In the genomic region with DNA sequence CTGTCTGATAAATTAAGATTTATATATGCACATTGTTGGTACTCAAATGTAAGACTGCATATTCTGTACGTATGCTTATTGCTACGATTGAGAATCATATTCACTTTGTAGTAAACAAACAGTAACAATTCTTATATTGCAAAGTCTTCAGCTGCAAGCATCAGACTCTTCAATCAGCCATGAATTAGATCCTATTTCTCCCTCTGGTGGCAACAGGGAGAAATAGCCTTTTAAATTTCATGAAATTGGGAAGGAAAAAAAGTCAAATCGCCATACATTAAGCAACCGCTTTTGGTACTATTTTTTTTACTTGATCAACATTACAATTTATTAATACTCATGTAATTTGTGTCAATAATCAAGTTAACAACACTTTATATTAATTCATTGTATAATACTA, we compare ENCODE assay signal across 21 mouse cellular contexts. TPM values are rescaled to one million over a fixed set of nuclear protein-coding genes. Genes with fewer than 3 reads are reported as not detected.
DNase-seq lines count a peak whose midpoint lies in the region; ATAC-seq and TF ChIP-seq lines count a peak whose summit lies in the region.
"Had no signal": no experiment of that assay in that cellular context is flagged by ENCODE, and none has a peak within 500 bp of the region (broad histone marks: within the 10 kb centered on the region; RNA-seq: fewer than 3 reads in every experiment).

No protein-coding gene starts in this region.

- no peaks in the 10 kb centered on the region for H3K9me3 ChIP-seq in forebrain, embryonic 14.5 days (replicated peaks; ENCODE audit: control insufficient read depth, low read length)
- H3K9me3 ChIP-seq in forebrain, embryonic 13.5 days (replicated peaks): no peaks in the 10 kb centered on the region
- no peaks in the 10 kb centered on the region for H3K9me3 ChIP-seq in intestine, postnatal 0 days (ENCODE audit: control insufficient read depth)
- H3K9me3 ChIP-seq in intestine, embryonic 15.5 days: no peaks in the 10 kb centered on the region
- no peaks in the 10 kb centered on the region for H3K9me3 ChIP-seq in midbrain, postnatal 0 days (ENCODE audit: low read length)
- no peaks in the 10 kb centered on the region; the same call in 1 of the 2 replicates for H3K9me3 ChIP-seq in midbrain, embryonic 16.5 days (replicated peaks; ENCODE audit: control insufficient read depth, low read length, poor library complexity, severe bottlenecking)
- H3K9me3 ChIP-seq in stomach, postnatal 0 days (ENCODE audit: control insufficient read depth, low read length): no peaks in the 10 kb centered on the region
- H3K9me3 ChIP-seq: heart, embryonic 10.5 days; hindbrain, embryonic 15.5 days; limb, embryonic 12.5 days; liver, embryonic 12.5 days had no signal

- no peak overlapping the region for H3K9ac ChIP-seq in forebrain, embryonic 14.5 days (ENCODE audit: low read length)
- H3K9ac ChIP-seq in forebrain, embryonic 13.5 days: no peak overlapping the region
- H3K9ac ChIP-seq in intestine, postnatal 0 days (ENCODE audit: low read depth, low read length): no peak overlapping the region
- no peak overlapping the region for H3K9ac ChIP-seq in intestine, embryonic 15.5 days
- H3K9ac ChIP-seq in midbrain, postnatal 0 days (replicated peaks; ENCODE audit: low read length, poor library complexity, severe bottlenecking): no peak overlapping the region
- no peak overlapping the region for H3K9ac ChIP-seq in midbrain, embryonic 16.5 days (ENCODE audit: low read depth, low read length)
- no peak overlapping the region for H3K9ac ChIP-seq in stomach, postnatal 0 days (ENCODE audit: low read length)
- H3K9ac ChIP-seq: hindbrain, embryonic 15.5 days; limb, embryonic 12.5 days; liver, embryonic 12.5 days had no signal

- H3K27me3 ChIP-seq in forebrain, embryonic 14.5 days (replicated peaks; ENCODE audit: control insufficient read depth, insufficient read depth, low read length): no peaks in the 10 kb centered on the region
- no peaks in the 10 kb centered on the region for H3K27me3 ChIP-seq in forebrain, embryonic 13.5 days
- H3K27me3 ChIP-seq in intestine, postnatal 0 days (replicated peaks; ENCODE audit: control insufficient read depth, insufficient read depth, low read length): no peaks in the 10 kb centered on the region
- no peaks in the 10 kb centered on the region for H3K27me3 ChIP-seq in intestine, embryonic 15.5 days (replicated peaks)
- no peaks in the 10 kb centered on the region for H3K27me3 ChIP-seq in midbrain, postnatal 0 days (ENCODE audit: insufficient read depth, low read length)
- H3K27me3 ChIP-seq in midbrain, embryonic 16.5 days (ENCODE audit: control insufficient read depth, insufficient read depth, low read depth, low read length): no peaks in the 10 kb centered on the region
- no peaks in the 10 kb centered on the region for H3K27me3 ChIP-seq in stomach, postnatal 0 days (ENCODE audit: control insufficient read depth, insufficient read depth, low read length)
- H3K27me3 ChIP-seq: CH12.LX; hindbrain, embryonic 15.5 days; limb, embryonic 12.5 days; liver, embryonic 12.5 days had no signal

- no peaks in the 10 kb centered on the region for H3K4me1 ChIP-seq in forebrain, embryonic 14.5 days (ENCODE audit: control insufficient read depth, insufficient read depth, low read length)
- H3K4me1 ChIP-seq in forebrain, embryonic 13.5 days: peaks cover 6% of the 10 kb centered on the region; the same call in 1 of the 2 replicates
- H3K4me1 ChIP-seq in intestine, postnatal 0 days (replicated peaks; ENCODE audit: control insufficient read depth, insufficient read depth, low read length): no peaks in the 10 kb centered on the region
- no peaks in the 10 kb centered on the region for H3K4me1 ChIP-seq in intestine, embryonic 15.5 days (replicated peaks)
- H3K4me1 ChIP-seq in midbrain, postnatal 0 days (ENCODE audit: insufficient read depth, low read length): no peaks in the 10 kb centered on the region
- H3K4me1 ChIP-seq in midbrain, embryonic 16.5 days (ENCODE audit: control insufficient read depth, insufficient read depth, low read length): no peaks in the 10 kb centered on the region
- H3K4me1 ChIP-seq in stomach, postnatal 0 days (replicated peaks; ENCODE audit: control insufficient read depth, insufficient read depth): no peaks in the 10 kb centered on the region
- H3K4me1 ChIP-seq: heart, embryonic 10.5 days; hindbrain, embryonic 15.5 days; limb, embryonic 12.5 days; liver, embryonic 12.5 days had no signal

- TF ChIP-seq CTCF in intestine, postnatal 0 days (IDR thresholded peaks at IDR 0.05; ENCODE audit: low read depth): peak; percentile 46
- TF ChIP-seq CTCF in midbrain, postnatal 0 days (IDR thresholded peaks at IDR 0.05): peak; percentile 72
- TF ChIP-seq CTCF in stomach, postnatal 0 days (IDR thresholded peaks at IDR 0.05; ENCODE audit: low read depth): peak; percentile 64

- no peak overlapping the region for H3K27ac ChIP-seq in forebrain, embryonic 14.5 days (ENCODE audit: low read depth, low read length)
- H3K27ac ChIP-seq in forebrain, embryonic 13.5 days: no peak overlapping the region
- H3K27ac ChIP-seq in intestine, postnatal 0 days (ENCODE audit: low read depth, low read length): no peak overlapping the region
- no peak overlapping the region for H3K27ac ChIP-seq in intestine, embryonic 15.5 days
- no peak overlapping the region for H3K27ac ChIP-seq in midbrain, postnatal 0 days (ENCODE audit: low read depth, low read length)
- no peak overlapping the region for H3K27ac ChIP-seq in midbrain, embryonic 16.5 days (ENCODE audit: low read length)
- no peak overlapping the region for H3K27ac ChIP-seq in stomach, postnatal 0 days (replicated peaks)
- H3K27ac ChIP-seq: forebrain, embryonic 10.5 days; heart, embryonic 10.5 days; hindbrain, embryonic 15.5 days; limb, embryonic 12.5 days; liver, embryonic 12.5 days had no signal

- 51% methylated on average over 4 of the region's 4 CpGs for WGBS in forebrain, embryonic 14.5 days
- WGBS in forebrain, embryonic 13.5 days: 48% methylated on average over 4 of the region's 4 CpGs
- 40% methylated on average over 4 of the region's 4 CpGs for WGBS in intestine, postnatal 0 days
- 38% methylated on average over 4 of the region's 4 CpGs for WGBS in intestine, embryonic 15.5 days
- WGBS in midbrain, postnatal 0 days: 41% methylated on average over 4 of the region's 4 CpGs
- WGBS in midbrain, embryonic 16.5 days: 50% methylated on average over 4 of the region's 4 CpGs
- 41% methylated on average over 4 of the region's 4 CpGs for WGBS in stomach, postnatal 0 days

- peak; percentile 56 for DNase-seq in forebrain, embryonic 14.5 days (ENCODE audit: low spot score)
- DNase-seq in midbrain, postnatal 0 days (ENCODE audit: low spot score): peak; percentile 22
- no peak for DNase-seq in stomach, postnatal 0 days (ENCODE audit: low spot score)
- no peak for DNase-seq in frontal cortex, postnatal 25 days (ENCODE audit: low spot score in 2 of 2)
- DNase-seq: adrenal gland, postnatal 10 days; heart, postnatal 14 days; kidney, adult 2 months; kidney, postnatal 25 days; lung, adult 2 months had no signal

- ATAC-seq in forebrain, embryonic 14.5 days: no peak
- no peak for ATAC-seq in forebrain, embryonic 13.5 days
- ATAC-seq in intestine, postnatal 0 days: no peak
- no peak for ATAC-seq in intestine, embryonic 15.5 days
- no peak for ATAC-seq in midbrain, postnatal 0 days (ENCODE audit: low FRiP score)
- ATAC-seq in midbrain, embryonic 16.5 days: no peak
- no peak for ATAC-seq in stomach, postnatal 0 days (ENCODE audit: low FRiP score, low TSS enrichment)
- ATAC-seq: liver, embryonic 12.5 days had no signal

- no peak for TF ChIP-seq EP300 in stomach, postnatal 0 days (optimal IDR thresholded peaks at IDR 0.05)

- H3K36me3 ChIP-seq in forebrain, embryonic 14.5 days (ENCODE audit: control insufficient read depth, insufficient read depth, low read length): no peaks in the 10 kb centered on the region
- H3K36me3 ChIP-seq in forebrain, embryonic 13.5 days (ENCODE audit: poor library complexity, severe bottlenecking): no peaks in the 10 kb centered on the region
- no peaks in the 10 kb centered on the region for H3K36me3 ChIP-seq in intestine, postnatal 0 days (ENCODE audit: control insufficient read depth, insufficient read depth)
- H3K36me3 ChIP-seq in intestine, embryonic 15.5 days: no peaks in the 10 kb centered on the region
- H3K36me3 ChIP-seq in midbrain, postnatal 0 days (ENCODE audit: insufficient read depth, low read length): no peaks in the 10 kb centered on the region
- no peaks in the 10 kb centered on the region for H3K36me3 ChIP-seq in midbrain, embryonic 16.5 days (ENCODE audit: control insufficient read depth, insufficient read depth, low read length)
- no peaks in the 10 kb centered on the region for H3K36me3 ChIP-seq in stomach, postnatal 0 days (ENCODE audit: control insufficient read depth, insufficient read depth, low read length)
- H3K36me3 ChIP-seq: forebrain, embryonic 10.5 days; heart, embryonic 10.5 days; hindbrain, embryonic 15.5 days; limb, embryonic 12.5 days; liver, embryonic 12.5 days had no signal

- H3K4me2 ChIP-seq in forebrain, embryonic 14.5 days (ENCODE audit: low read length): no peak overlapping the region
- H3K4me2 ChIP-seq in forebrain, embryonic 13.5 days: no peak overlapping the region
- no peak overlapping the region for H3K4me2 ChIP-seq in intestine, postnatal 0 days (replicated peaks; ENCODE audit: low read depth)
- H3K4me2 ChIP-seq in intestine, embryonic 15.5 days (replicated peaks): no peak overlapping the region
- no peak overlapping the region for H3K4me2 ChIP-seq in midbrain, postnatal 0 days (ENCODE audit: low read depth, low read length, poor library complexity, severe bottlenecking)
- H3K4me2 ChIP-seq in midbrain, embryonic 16.5 days (ENCODE audit: low read length): no peak overlapping the region
- H3K4me2 ChIP-seq in stomach, postnatal 0 days (replicated peaks; ENCODE audit: low read depth): no peak overlapping the region
- H3K4me2 ChIP-seq: hindbrain, embryonic 15.5 days; limb, embryonic 12.5 days; liver, embryonic 12.5 days; midbrain, embryonic 11.5 days had no signal

- no peak overlapping the region for H3K4me3 ChIP-seq in forebrain, embryonic 14.5 days (ENCODE audit: low read depth, low read length)
- no peak overlapping the region for H3K4me3 ChIP-seq in forebrain, embryonic 13.5 days
- H3K4me3 ChIP-seq in intestine, postnatal 0 days (ENCODE audit: low read depth, low read length): no peak overlapping the region
- no peak overlapping the region for H3K4me3 ChIP-seq in intestine, embryonic 15.5 days (replicated peaks)
- no peak overlapping the region for H3K4me3 ChIP-seq in midbrain, postnatal 0 days (ENCODE audit: low read depth, low read length)
- H3K4me3 ChIP-seq in midbrain, embryonic 16.5 days (ENCODE audit: low read depth, low read length): no peak overlapping the region
- H3K4me3 ChIP-seq in stomach, postnatal 0 days (ENCODE audit: low read depth, low read length): no peak overlapping the region
- H3K4me3 ChIP-seq: forebrain, embryonic 10.5 days; heart, embryonic 10.5 days; hindbrain, embryonic 15.5 days; limb, embryonic 12.5 days; liver, embryonic 12.5 days; myocyte had no signal

RNA-seq across cellular contexts. Expression of a gene that starts 11.5 kb away (rescaled TPM):
- 11.8 and 14.0 TPM in 2 replicates for polyA plus RNA-seq in forebrain, embryonic 14.5 days (2014; fragmentation: Nextera tagmentation; extraction: Ambion mirVana)
- polyA plus RNA-seq in forebrain, embryonic 13.5 days (2015; fragmentation: Nextera tagmentation; extraction: Ambion mirVana): 16.6 and 22.1 TPM in 2 replicates
- 0.08 and 0.14 TPM in 2 replicates for polyA plus RNA-seq in intestine, postnatal 0 days (2015; fragmentation: Nextera tagmentation; extraction: Ambion mirVana)
- polyA plus RNA-seq in intestine, embryonic 15.5 days (2015; fragmentation: Nextera tagmentation; extraction: Ambion mirVana): 0.69 and 0.72 TPM in 2 replicates
- total RNA-seq in midbrain, postnatal 0 days (2014; rRNA removed): 22.1 and 26.5 TPM in 2 replicates
- polyA plus RNA-seq in midbrain, postnatal 0 days (2015; fragmentation: Nextera tagmentation; extraction: Ambion mirVana): 19.3 and 25.4 TPM in 2 replicates
- polyA plus RNA-seq in midbrain, embryonic 16.5 days (2015; fragmentation: Nextera tagmentation; extraction: Ambion mirVana): 22.4 and 26.1 TPM in 2 replicates
- polyA plus RNA-seq in stomach, postnatal 0 days (2015; fragmentation: Nextera tagmentation; extraction: Ambion mirVana): 0.18 and 0.19 TPM in 2 replicates
- total RNA-seq: CH12.LX; heart, postnatal 14 days had no signal
- polyA plus RNA-seq: lung, adult 2 months; myocyte had no signal

RNA-seq across cellular contexts. Expression of a gene that starts 31.6 kb away (rescaled TPM):
- 20.0 and 23.7 TPM in 2 replicates for polyA plus RNA-seq in forebrain, embryonic 14.5 days (2014; fragmentation: Nextera tagmentation; extraction: Ambion mirVana)
- 21.7 and 25.0 TPM in 2 replicates for polyA plus RNA-seq in forebrain, embryonic 13.5 days (2015; fragmentation: Nextera tagmentation; extraction: Ambion mirVana)
- polyA plus RNA-seq in intestine, postnatal 0 days (2015; fragmentation: Nextera tagmentation; extraction: Ambion mirVana): 1.6 TPM in 2 replicates
- 4.2 and 4.4 TPM in 2 replicates for polyA plus RNA-seq in intestine, embryonic 15.5 days (2015; fragmentation: Nextera tagmentation; extraction: Ambion mirVana)
- 39.5 and 42.4 TPM in 2 replicates for total RNA-seq in midbrain, postnatal 0 days (2014; rRNA removed)
- 30.9 and 31.5 TPM in 2 replicates for polyA plus RNA-seq in midbrain, postnatal 0 days (2015; fragmentation: Nextera tagmentation; extraction: Ambion mirVana)
- polyA plus RNA-seq in midbrain, embryonic 16.5 days (2015; fragmentation: Nextera tagmentation; extraction: Ambion mirVana): 28.6 and 30.0 TPM in 2 replicates
- polyA plus RNA-seq in stomach, postnatal 0 days (2015; fragmentation: Nextera tagmentation; extraction: Ambion mirVana): 1.9 and 2.2 TPM in 2 replicates

RNA-seq across cellular contexts. Expression of a gene that starts 41.9 kb away (rescaled TPM):
- polyA plus RNA-seq in forebrain, embryonic 14.5 days (2014; fragmentation: Nextera tagmentation; extraction: Ambion mirVana): 599 and 619 TPM in 2 replicates
- 381 and 439 TPM in 2 replicates for polyA plus RNA-seq in forebrain, embryonic 13.5 days (2015; fragmentation: Nextera tagmentation; extraction: Ambion mirVana)
- 22.9 and 23.7 TPM in 2 replicates for polyA plus RNA-seq in intestine, postnatal 0 days (2015; fragmentation: Nextera tagmentation; extraction: Ambion mirVana)
- polyA plus RNA-seq in intestine, embryonic 15.5 days (2015; fragmentation: Nextera tagmentation; extraction: Ambion mirVana): 60.7 and 63.5 TPM in 2 replicates
- total RNA-seq in midbrain, postnatal 0 days (2014; rRNA removed): 479 and 494 TPM in 2 replicates
- polyA plus RNA-seq in midbrain, postnatal 0 days (2015; fragmentation: Nextera tagmentation; extraction: Ambion mirVana): 861 and 877 TPM in 2 replicates
- 796 and 800 TPM in 2 replicates for polyA plus RNA-seq in midbrain, embryonic 16.5 days (2015; fragmentation: Nextera tagmentation; extraction: Ambion mirVana)
- 34.7 and 35.8 TPM in 2 replicates for polyA plus RNA-seq in stomach, postnatal 0 days (2015; fragmentation: Nextera tagmentation; extraction: Ambion mirVana)
- total RNA-seq: CH12.LX had no signal

Comparison
In these comparisons a context has a peak if more than half of its experiments do, and no peak if none do; other contexts are left out.
1. DNase-seq: peak in forebrain, embryonic 14.5 days (single experiment) and midbrain, postnatal 0 days (single experiment); none in stomach, postnatal 0 days (single experiment) and frontal cortex, postnatal 25 days (0 of 2).
2. Peak in every context shown above with its lines, with median percentiles within 50 percentile points of each other: CTCF ChIP-seq.